Mouse (Mus musculus): Measurements from ENCODE around the gene Pth2.

GRCm38 (mm10) chr7:45212356-45212755, 31.6 kb downstream of the Pth2 start:
- TF ChIP-seq EP300 (IDR thresholded peaks at IDR 0.05; ENCODE audit: low read length) (no peak), PAX5 (IDR thresholded peaks at IDR 0.05; ENCODE audit: low read length) (no peak), CTCF (conservative IDR thresholded peaks at IDR 0.05 in 1 of 2, IDR thresholded peaks at IDR 0.05 in 1 of 2; ENCODE audit: low read depth in 2 of 2, low read length in 2 of 2) (no peak), RCOR1 (conservative IDR thresholded peaks at IDR 0.05; ENCODE audit: low read depth, low read length) (no peak), BHLHE40 (IDR thresholded peaks at IDR 0.05; ENCODE audit: low read depth, low read length) (no peak), MAFK (IDR thresholded peaks at IDR 0.05; ENCODE audit: insufficient replicate concordance, low read length) (no peak), E2F4 (IDR thresholded peaks at IDR 0.05; ENCODE audit: insufficient replicate concordance, low read depth, low read length) (no peak), MAX (IDR thresholded peaks at IDR 0.05; ENCODE audit: low read length) (no peak), GABPA (IDR thresholded peaks at IDR 0.05; ENCODE audit: insufficient replicate concordance, low read depth, low read length) (no peak)
